Mouse (Mus musculus) kidney, postnatal 10 days (tissue): ENCODE results near the gene Nkain4.

ENCODE experiments used
- DNase-seq: peaks from one replicate; pipeline ENCODE4 v3.0.0; 2021; ENCODE audit warnings: mixed read lengths

Nkain4 gene

DNA sequence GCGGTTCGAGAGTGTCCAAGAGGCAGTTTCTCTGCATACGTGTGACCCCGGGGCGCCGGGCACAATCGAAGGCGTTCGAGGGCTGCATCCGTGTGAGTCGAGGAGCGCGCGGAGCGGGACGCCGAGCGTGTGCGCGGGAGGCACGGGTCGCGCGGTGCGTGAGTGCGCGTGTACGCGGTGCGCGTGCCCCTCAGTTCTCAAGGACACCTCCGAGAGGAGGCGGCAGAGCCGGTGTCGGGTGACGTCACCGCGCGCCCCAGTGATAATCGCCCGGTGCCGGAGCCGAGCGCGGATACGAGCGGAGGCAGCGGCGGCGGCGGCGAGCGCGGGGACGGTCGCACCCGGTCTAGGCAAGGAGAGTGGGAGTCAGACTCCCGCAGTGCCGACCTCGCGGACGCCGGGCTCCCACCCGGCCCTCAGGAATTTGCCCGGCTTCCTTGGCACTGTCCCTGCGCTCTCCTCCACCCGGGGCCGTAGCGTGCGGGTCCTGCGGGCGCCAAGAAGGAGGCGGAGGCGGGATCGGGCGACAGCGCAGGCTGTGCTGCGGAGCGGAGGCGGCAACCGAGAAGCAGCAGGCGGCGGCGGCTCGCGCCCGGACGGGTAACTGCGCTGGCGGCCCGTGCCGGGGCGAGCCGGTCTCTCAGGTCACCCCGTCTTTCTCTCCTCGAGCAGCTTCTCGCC lies 61.5 kb downstream of the Nkain4 start:
- peak; percentile 22 for DNase-seq

DNA sequence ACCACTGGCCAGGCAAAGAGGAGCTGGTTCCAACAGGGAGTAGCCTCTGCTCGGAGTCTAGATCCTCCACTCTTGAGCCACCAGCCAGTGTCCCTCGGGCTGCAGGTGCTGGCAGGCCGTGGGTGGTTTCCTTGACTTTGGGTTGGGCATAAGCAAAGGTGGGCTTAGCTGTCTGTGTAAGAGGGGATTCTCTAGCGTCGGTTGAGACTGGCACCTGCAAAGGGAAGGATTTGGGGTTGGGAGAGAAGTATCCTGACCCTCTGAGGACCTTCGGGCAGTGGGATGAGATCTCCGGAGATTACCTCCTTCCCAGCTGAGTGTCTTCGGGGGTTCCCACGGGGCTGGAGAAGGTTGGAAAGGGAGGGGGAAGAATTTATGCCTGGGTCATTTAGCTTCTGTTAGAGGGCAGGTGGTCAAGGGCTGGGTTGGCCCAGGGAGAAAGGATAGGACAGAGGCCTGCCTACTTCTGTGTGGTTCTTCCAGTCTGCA lies 62.6 kb downstream of the Nkain4 start:
- no peak for DNase-seq

DNA sequence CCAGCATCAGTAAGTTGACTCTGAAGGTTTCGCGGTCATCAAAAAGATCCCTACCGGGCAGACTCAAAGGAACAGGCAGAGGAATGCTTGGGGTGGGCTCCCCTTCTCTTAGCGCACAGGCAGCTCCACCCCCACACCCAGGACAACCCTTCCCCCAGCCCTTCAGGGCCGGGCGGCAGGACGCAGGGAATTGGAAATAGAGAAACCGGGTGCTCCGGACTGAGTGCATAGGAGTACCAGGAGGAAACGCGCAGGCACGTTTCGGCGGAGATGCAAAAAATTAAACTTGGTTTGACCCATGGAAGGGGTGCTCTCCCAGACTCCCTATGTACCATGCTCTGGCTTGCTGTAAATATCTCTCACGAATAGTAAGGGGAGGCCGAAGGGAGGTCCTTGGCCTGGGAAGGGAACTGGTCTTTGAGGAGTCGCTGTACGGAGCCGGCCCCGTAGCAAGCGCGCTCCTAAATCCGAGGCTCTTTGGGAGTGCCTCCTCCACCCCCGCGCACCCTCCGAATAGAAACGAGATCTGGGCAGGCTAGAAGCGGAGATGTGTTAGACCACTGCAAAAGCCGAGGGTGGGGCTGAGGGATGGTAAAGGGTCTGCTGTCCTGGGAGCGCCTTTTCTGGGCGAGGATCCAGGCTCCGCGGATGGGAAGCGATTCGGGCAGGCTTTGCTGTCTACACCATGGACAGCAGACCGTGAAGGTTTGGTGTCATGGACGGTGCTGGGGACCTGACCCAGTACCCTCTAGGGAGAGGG lies 63.2 kb downstream of the Nkain4 start:
- DNase-seq = no peak

DNA sequence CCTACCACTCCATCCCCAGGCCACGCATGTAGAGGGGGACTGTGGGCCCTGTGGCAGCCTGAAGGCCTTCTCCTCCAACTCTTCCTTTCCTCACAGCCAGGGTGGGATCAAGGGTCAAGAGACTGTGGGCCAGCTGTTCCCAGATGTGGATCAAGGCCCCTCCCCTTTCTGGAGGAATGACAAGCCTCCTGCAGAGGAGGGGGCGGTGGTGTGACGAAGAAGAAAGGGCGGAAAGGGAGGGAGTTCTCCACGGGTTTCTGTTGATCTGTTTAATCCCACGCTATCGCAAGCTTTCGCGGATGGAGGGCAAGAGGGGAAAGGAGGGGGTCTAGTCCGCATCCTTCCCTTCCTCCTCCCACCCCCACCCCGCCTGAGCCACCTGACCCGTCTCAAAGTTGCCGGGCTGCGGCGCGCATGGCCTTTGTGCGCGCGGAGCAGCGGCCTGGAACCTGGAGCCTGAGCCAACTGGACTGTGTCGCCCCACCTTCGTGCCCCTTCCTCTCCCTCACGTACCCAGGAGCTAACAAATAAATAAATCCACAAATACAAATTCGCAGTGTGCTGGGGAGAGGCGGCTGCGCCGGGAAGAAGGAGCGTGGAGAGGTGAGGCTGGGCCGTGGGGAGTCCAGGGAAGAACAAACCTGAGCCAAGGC lies 64.0 kb downstream of the Nkain4 start:
- peak; percentile 19 for DNase-seq

DNA sequence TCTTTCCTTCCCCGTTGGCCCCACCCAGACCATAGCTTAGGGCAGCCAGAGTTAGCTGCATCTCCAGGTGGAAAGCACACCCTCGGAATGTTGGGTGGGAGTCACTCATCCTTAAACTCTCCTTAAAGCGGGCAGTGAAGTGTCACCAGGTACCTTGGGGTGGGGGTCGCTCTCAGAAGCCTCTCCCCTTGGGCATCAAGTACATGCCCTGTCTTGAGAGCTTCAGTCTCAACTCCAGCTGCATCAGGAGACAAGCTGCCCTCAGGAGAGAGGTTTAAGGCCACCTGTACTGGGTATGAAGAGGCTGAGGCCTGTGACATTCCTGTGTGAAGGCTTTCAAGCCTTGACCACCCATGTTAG lies 64.6 kb downstream of the Nkain4 start:
- no peak for DNase-seq

DNA sequence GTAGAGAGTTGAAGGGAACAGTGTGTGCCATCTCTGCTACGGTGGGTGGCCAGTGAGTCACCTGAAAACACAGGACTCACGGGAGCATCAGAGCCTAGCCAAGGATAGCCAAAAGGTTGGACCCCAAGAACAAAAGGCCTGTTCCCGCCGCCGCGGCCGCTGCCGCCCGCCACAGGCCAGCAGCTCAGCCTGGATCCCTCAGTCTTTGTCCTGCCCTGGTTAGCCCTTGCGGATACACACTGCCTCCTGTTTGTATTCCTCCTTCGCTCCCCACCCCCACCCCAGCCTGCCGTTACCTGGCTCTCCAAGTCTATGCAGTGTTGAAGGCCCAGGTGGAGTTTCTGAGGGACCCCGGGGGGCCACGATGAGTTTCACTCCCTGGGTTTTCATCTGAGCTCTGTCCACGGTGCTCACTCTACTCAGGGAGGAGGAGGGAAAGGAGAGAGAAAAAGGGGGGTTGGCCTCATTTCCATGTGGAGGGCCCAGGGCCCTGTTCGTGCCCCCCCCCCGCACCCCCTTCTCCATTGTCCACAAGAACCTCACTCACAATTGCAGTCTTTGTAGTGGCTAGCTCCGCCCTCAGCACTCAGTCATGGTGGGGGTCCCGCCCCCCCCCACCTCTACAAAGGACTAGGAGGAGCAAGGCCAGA lies 65.1 kb downstream of the Nkain4 start:
- DNase-seq = no peak

DNA sequence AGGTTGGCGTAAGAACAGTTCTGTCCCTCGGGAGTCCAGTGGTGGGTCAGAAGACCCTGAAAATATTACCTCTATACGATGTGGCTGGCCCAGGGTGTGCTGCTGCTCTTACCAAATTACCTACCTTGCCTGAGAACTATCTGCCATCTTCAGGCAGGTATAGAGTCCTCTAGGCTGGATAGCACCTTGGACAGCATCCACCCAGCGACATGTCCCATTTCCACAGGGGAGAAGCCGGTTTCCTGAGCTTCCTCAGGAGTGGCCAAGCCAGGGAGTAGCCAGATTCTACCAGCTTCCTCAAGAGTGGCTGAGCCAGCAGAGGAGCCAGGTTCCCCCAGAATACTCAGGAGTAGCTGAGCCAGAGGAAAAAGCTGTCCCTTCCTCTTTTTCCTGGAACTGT lies 69.2 kb downstream of the Nkain4 start:
- peak; percentile 27 for DNase-seq
